20 mouse cellular contexts compared by ENCODE assay signal in genomic region chr1:93970380-93970779, GRCm38 (mm10). TPM values are rescaled to one million over a fixed set of nuclear protein-coding genes. Genes with fewer than 3 reads are reported as not detected.
"Had no signal": no experiment of that assay in that cellular context is flagged by ENCODE, and none has a peak within 500 bp of the region (broad histone marks: within the 10 kb centered on the region; RNA-seq: fewer than 3 reads in every experiment).

No protein-coding gene starts in this region.

RNA-seq across cellular contexts. Expression of gene Gal3st2c, which starts 19.9 kb away (rescaled TPM):
- polyA plus RNA-seq: cerebellum, adult 2 months; embryonic facial prominence, embryonic 10.5 days; embryonic facial prominence, embryonic 11.5 days; embryonic facial prominence, embryonic 12.5 days; embryonic facial prominence, embryonic 13.5 days; embryonic facial prominence, embryonic 14.5 days; embryonic facial prominence, embryonic 15.5 days; erythroblast, embryonic 14.5 days; forebrain, embryonic 10.5 days; forebrain, embryonic 11.5 days; forebrain, embryonic 12.5 days; forebrain, embryonic 13.5 days; forebrain, embryonic 14.5 days; forebrain, embryonic 15.5 days; forebrain, embryonic 16.5 days; forebrain, postnatal 0 days; frontal cortex, adult 2 months had no signal

RNA-seq across cellular contexts. Expression of gene Neu4, which starts 49.9 kb away (rescaled TPM):
- polyA plus RNA-seq: embryonic facial prominence, embryonic 10.5 days; embryonic facial prominence, embryonic 11.5 days; embryonic facial prominence, embryonic 12.5 days; embryonic facial prominence, embryonic 13.5 days; embryonic facial prominence, embryonic 14.5 days; embryonic facial prominence, embryonic 15.5 days; erythroblast, embryonic 14.5 days; forebrain, embryonic 10.5 days; forebrain, embryonic 11.5 days; forebrain, embryonic 12.5 days; forebrain, embryonic 13.5 days; forebrain, embryonic 14.5 days; forebrain, embryonic 15.5 days; forebrain, embryonic 16.5 days; gonadal fat pad, adult 2 months; heart, adult 2 months had no signal

RNA-seq across cellular contexts. Expression of gene Gal3st2b, which starts 52.3 kb away (rescaled TPM):
- polyA plus RNA-seq: cortical plate, adult 2 months; embryonic facial prominence, embryonic 10.5 days; embryonic facial prominence, embryonic 11.5 days; embryonic facial prominence, embryonic 12.5 days; embryonic facial prominence, embryonic 13.5 days; embryonic facial prominence, embryonic 14.5 days; erythroblast, embryonic 14.5 days; forebrain, embryonic 10.5 days; forebrain, embryonic 11.5 days; forebrain, embryonic 13.5 days; forebrain, embryonic 14.5 days; forebrain, embryonic 15.5 days; forebrain, postnatal 0 days had no signal
